Mouse (Mus musculus) kidney, embryonic 16.5 days (tissue): ENCODE data around the gene Mfsd14b. TPM values are rescaled to one million over a fixed set of nuclear protein-coding genes. Genes with fewer than 3 reads are reported as not detected.

Experiments used
- ATAC-seq: fragments of 200-750 bp; cut with Nextera tagmentation; 2 replicates; pipeline ENCODE4 v1.8.0; 2017; ENCODE audit warnings: moderate TSS enrichment; ENCODE audit not compliant: low FRiP score, low TSS enrichment
- H3K27ac ChIP-seq: fragments of 300-500 bp; sonication (generic); 2 replicates; pipeline ENCODE4 v1.5.1; 2014; ENCODE audit warnings: low read length
- H3K27me3 ChIP-seq: fragments of 300-500 bp; sonication (generic); 2 replicates; pipeline ENCODE4 v1.6.1; 2014; ENCODE audit warnings: low read length, control low read depth, mixed read lengths; ENCODE audit not compliant: insufficient read depth
- H3K36me3 ChIP-seq: fragments of 300-500 bp; sonication (generic); 2 replicates; pipeline ENCODE4 v1.6.1; 2014; ENCODE audit warnings: low read length, control low read depth, mixed read lengths; ENCODE audit not compliant: insufficient read depth
- H3K4me1 ChIP-seq: fragments of 300-500 bp; sonication (generic); 2 replicates; pipeline ENCODE4 v1.6.1; 2014; ENCODE audit warnings: low read length, control low read depth, mixed read lengths; ENCODE audit not compliant: insufficient read depth
- H3K4me2 ChIP-seq: fragments of 300-500 bp; sonication (generic); replicated peaks from 2 replicates; pipeline ENCODE4 v1.6.1; 2014; ENCODE audit warnings: low read depth, low read length
- H3K4me3 ChIP-seq: fragments of 300-500 bp; sonication (generic); 2 replicates; pipeline ENCODE4 v1.5.1; 2014; ENCODE audit warnings: mild to moderate bottlenecking, low read length
- H3K9ac ChIP-seq: fragments of 300-500 bp; sonication (generic); replicated peaks from 2 replicates; pipeline ENCODE4 v1.6.1; 2014; ENCODE audit warnings: low read length
- H3K9me3 ChIP-seq: fragments of 300-500 bp; sonication (generic); 2 replicates; pipeline ENCODE4 v1.6.1; 2016; ENCODE audit warnings: low read length, control low read depth
- WGBS: fragments of 180-500 bp; shearing (Covaris S2); extraction: QIAGEN DNeasy Blood & Tissue Kit; methylation state at CpG from one replicate; pipeline ENCODE4 v1.1.7; 2014; 5-methylcytosine and 5-hydroxymethylcytosine counted together
- polyA plus RNA-seq: library from polyadenylated mRNA; unstranded; fragments of >200 nt; fragmentation: Nextera tagmentation; extraction: Ambion mirVana; gene quantifications from 2 replicates; pipeline ENCODE4 v1.2.1, GENCODE M21; 2015

Gene Mfsd14b
- polyA plus RNA-seq, 1 experiment from 2014 or later, result 57.9 TPM

GRCm38 (mm10) chr13:65100678-65101077 is 12.1 kb downstream of the Mfsd14b start:
- H3K9ac ChIP-seq, result no peak overlapping the region
- H3K4me3 ChIP-seq, result no peak overlapping the region
- WGBS, result 95% methylated on average over 9 of the region's 9 CpGs
- peaks cover 23% of the 10 kb centered on the region for H3K9me3 ChIP-seq
- H3K4me2 ChIP-seq, result no peak overlapping the region
- no peaks in the 10 kb centered on the region for H3K4me1 ChIP-seq
- ATAC-seq, result no peak
- H3K27ac ChIP-seq, result no peak overlapping the region
- H3K27me3 ChIP-seq, result no peaks in the 10 kb centered on the region
- H3K36me3 ChIP-seq, result peaks cover 9% of the 10 kb centered on the region; the same call in 1 of the 2 replicates

- Histone ChIP-seq H3K36me3 (peaks cover 14% of the 10 kb centered on the region; the same call in 1 of the 2 replicates), H3K4me1 (no peaks in the 10 kb centered on the region), H3K27ac (no peak overlapping the region), H3K4me2 (no peak overlapping the region), H3K27me3 (no peaks in the 10 kb centered on the region), H3K9me3 (peaks cover 14% of the 10 kb centered on the region), H3K4me3 (no peak overlapping the region), H3K9ac (no peak overlapping the region)
- no peak for ATAC-seq
Observed at GRCm38 (mm10) chr13:65097018-65097417, 15.8 kb downstream of the Mfsd14b start.

- Histone ChIP-seq H3K9ac (no peak overlapping the region), H3K36me3 (peaks cover 17% of the 10 kb centered on the region; the same call in 1 of the 2 replicates), H3K4me3 (no peak overlapping the region), H3K27ac (no peak overlapping the region), H3K4me1 (no peaks in the 10 kb centered on the region), H3K4me2 (no peak overlapping the region), H3K27me3 (no peaks in the 10 kb centered on the region), H3K9me3 (peaks cover 10% of the 10 kb centered on the region)
- WGBS, result 92% methylated on average over 4 of the region's 4 CpGs
- no peak for ATAC-seq
Observed at GRCm38 (mm10) chr13:65095923-65096322, 16.9 kb downstream of the Mfsd14b start.

GRCm38 (mm10) chr13:65069969-65070368 is 42.8 kb downstream of the Mfsd14b start:
- no peak for ATAC-seq
- H3K4me1 ChIP-seq, result no peaks in the 10 kb centered on the region
- no peak overlapping the region for H3K9ac ChIP-seq
- WGBS, result 85% methylated on average over 2 of the region's 2 CpGs
- H3K4me3 ChIP-seq, result no peak overlapping the region
- H3K36me3 ChIP-seq, result peaks cover 30% of the 10 kb centered on the region
- H3K27ac ChIP-seq, result no peak overlapping the region
- H3K27me3 ChIP-seq, result no peaks in the 10 kb centered on the region
- H3K4me2 ChIP-seq, result no peak overlapping the region
- H3K9me3 ChIP-seq, result no peaks in the 10 kb centered on the region

GRCm38 (mm10) chr13:65052660-65053059 is 60.1 kb downstream of the Mfsd14b start, which contains the start of gene Prss47:
Prss47 (minus strand) TSS chr13:65052760.
- no peak within 1 kb of the TSS for H3K4me3 ChIP-seq
- peaks cover 4% of the 10 kb centered on the region; the same call in 1 of the 2 replicates for H3K9me3 ChIP-seq
- 83% methylated on average over 9 of the region's 9 CpGs for WGBS
- ATAC-seq, result no peak
- no peaks in the 10 kb centered on the region for H3K4me1 ChIP-seq
- no peaks in the 10 kb centered on the region for H3K27me3 ChIP-seq
- H3K4me2 ChIP-seq, result no peak within 1 kb of the TSS
- H3K27ac ChIP-seq, result no peak within 1 kb of the TSS
- no peaks in the 10 kb centered on the region for H3K36me3 ChIP-seq
- no peak within 1 kb of the TSS for H3K9ac ChIP-seq

- Histone ChIP-seq H3K4me2 (no peak overlapping the region), H3K36me3 (no peaks in the 10 kb centered on the region), H3K4me3 (no peak overlapping the region), H3K9me3 (no peaks in the 10 kb centered on the region), H3K27me3 (no peaks in the 10 kb centered on the region), H3K9ac (no peak overlapping the region), H3K4me1 (no peaks in the 10 kb centered on the region), H3K27ac (no peak overlapping the region)
- 59% methylated on average over 4 of the region's 4 CpGs for WGBS
- ATAC-seq, result no peak
Observed at GRCm38 (mm10) chr13:65035057-65035456, 77.7 kb downstream of the Mfsd14b start.

- Histone ChIP-seq H3K4me1 (no peaks in the 10 kb centered on the region), H3K36me3 (no peaks in the 10 kb centered on the region), H3K27ac (no peak within 1 kb of the TSS), H3K4me2 (no peak within 1 kb of the TSS), H3K27me3 (no peaks in the 10 kb centered on the region), H3K9me3 (no peaks in the 10 kb centered on the region), H3K4me3 (no peak within 1 kb of the TSS), H3K9ac (no peak within 1 kb of the TSS)
- no peak for ATAC-seq
Observed at GRCm38 (mm10) chr13:65032758-65033157, 80.0 kb downstream of the Mfsd14b start, which contains the start of gene Spata31d1c. Spata31d1c (plus strand) TSS chr13:65033058.

Other genes starting within 250 kb of the Mfsd14b start
- 0.22 and 0.37 TPM in 2 replicates for gene Cntnap3, start 209.0 kb downstream of the Mfsd14b start, polyA plus RNA-seq
- not detected in 2 replicates for gene Spata31, start 195.6 kb downstream of the Mfsd14b start, polyA plus RNA-seq
- gene Spata31d1c, start 79.9 kb downstream of the Mfsd14b start, polyA plus RNA-seq, result not detected in 2 replicates
- not detected in 2 replicates for gene Prss47, start 60.2 kb downstream of the Mfsd14b start, polyA plus RNA-seq
- not detected in 2 replicates for gene Olfr465-ps1, start 25.1 kb upstream of the Mfsd14b start, polyA plus RNA-seq
- not detected in 2 replicates for gene Olfr466, start 37.3 kb upstream of the Mfsd14b start, polyA plus RNA-seq
- 0.10 TPM in 1 of 2 replicates, not detected in the other for gene Nlrp4f, start 93.0 kb upstream of the Mfsd14b start, polyA plus RNA-seq
- not detected in 2 replicates for gene Gm10775, start 146.6 kb upstream of the Mfsd14b start, polyA plus RNA-seq
- gene Zfp369, start 165.8 kb upstream of the Mfsd14b start, polyA plus RNA-seq, result 9.2 and 11.5 TPM in 2 replicates